Mouse (Mus musculus) limb, embryonic 13.5 days (tissue): ENCODE measurements around the gene Akap13. TPM values are rescaled to one million over a fixed set of nuclear protein-coding genes. Genes with fewer than 3 reads are reported as not detected.

Source experiments
- ATAC-seq: fragments of 200-750 bp; cut with Nextera tagmentation; 2 replicates; pipeline ENCODE4 v1.8.0; 2017; ENCODE audit warnings: low read depth, moderate number of reproducible peaks, moderate TSS enrichment; ENCODE audit not compliant: low FRiP score
- H3K27ac ChIP-seq: fragments of 300-500 bp; sonication (generic); 2 replicates; pipeline ENCODE4 v1.5.1; 2015; ENCODE audit warnings: inconsistent platforms, mild to moderate bottlenecking, moderate library complexity
- H3K27me3 ChIP-seq: fragments of 300-500 bp; sonication (generic); 2 replicates; pipeline ENCODE4 v1.6.1; 2015; ENCODE audit warnings: mild to moderate bottlenecking, inconsistent platforms
- H3K36me3 ChIP-seq: fragments of 300-500 bp; sonication (generic); 2 replicates; pipeline ENCODE4 v1.6.1; 2015; ENCODE audit warnings: inconsistent platforms, mild to moderate bottlenecking, moderate library complexity
- H3K4me1 ChIP-seq: fragments of 300-500 bp; sonication (generic); 2 replicates; pipeline ENCODE4 v1.6.1; 2015; ENCODE audit warnings: inconsistent platforms
- H3K4me2 ChIP-seq: fragments of 300-500 bp; sonication (generic); replicated peaks from 2 replicates; pipeline ENCODE4 v1.6.1; 2015; ENCODE audit warnings: inconsistent platforms, mild to moderate bottlenecking, moderate library complexity
- H3K4me3 ChIP-seq: fragments of 300-500 bp; sonication (generic); 2 replicates; pipeline ENCODE4 v1.5.1; 2015; ENCODE audit warnings: moderate library complexity, mild to moderate bottlenecking, inconsistent platforms
- H3K9ac ChIP-seq: fragments of 300-500 bp; sonication (generic); 2 replicates; pipeline ENCODE4 v1.6.1; 2015; ENCODE audit warnings: mild to moderate bottlenecking, inconsistent platforms
- H3K9me3 ChIP-seq: fragments of 300-500 bp; sonication (generic); 2 replicates; pipeline ENCODE4 v1.6.1; 2016; ENCODE audit warnings: inconsistent platforms
- WGBS: fragments of 180-500 bp; shearing (Covaris S2); methylation state at CpG from one replicate; pipeline ENCODE4 v1.1.7; 2015; 5-methylcytosine and 5-hydroxymethylcytosine counted together
- polyA plus RNA-seq: library from polyadenylated mRNA; unstranded; fragments of >200 nt; fragmentation: Nextera tagmentation; extraction: Ambion mirVana; gene quantifications from 2 replicates; pipeline ENCODE4 v1.2.1, GENCODE M21; 2015

Gene Akap13
- polyA plus RNA-seq, 1 experiment from 2014 or later: 39.6 TPM

DNA sequence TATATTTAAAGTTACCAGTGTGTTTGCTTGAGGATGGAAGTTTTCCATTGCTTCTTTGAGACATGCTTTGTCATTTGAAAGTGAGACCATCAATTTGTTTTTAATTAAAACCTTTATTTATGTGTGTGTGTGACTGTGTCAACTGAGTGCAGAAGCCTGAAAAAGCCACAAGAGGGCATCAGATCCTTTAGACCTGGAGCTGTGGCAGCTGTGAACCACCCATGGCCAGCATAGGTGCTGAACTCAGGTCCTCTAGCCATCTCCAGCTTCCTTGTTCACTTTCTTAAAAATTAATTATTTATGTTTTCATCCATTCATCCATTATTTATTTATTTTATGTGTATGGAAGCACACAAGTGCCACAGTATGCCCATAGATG is 98.3 kb downstream of the Akap13 start:
- Histone ChIP-seq H3K9ac (no peak overlapping the region), H3K9me3 (no peaks in the 10 kb centered on the region), H3K27ac (no peak overlapping the region), H3K4me3 (no peak overlapping the region), H3K27me3 (no peaks in the 10 kb centered on the region), H3K4me1 (peaks cover 43% of the 10 kb centered on the region), H3K4me2 (no peak overlapping the region), H3K36me3 (no peaks in the 10 kb centered on the region)
- ATAC-seq: no peak

DNA sequence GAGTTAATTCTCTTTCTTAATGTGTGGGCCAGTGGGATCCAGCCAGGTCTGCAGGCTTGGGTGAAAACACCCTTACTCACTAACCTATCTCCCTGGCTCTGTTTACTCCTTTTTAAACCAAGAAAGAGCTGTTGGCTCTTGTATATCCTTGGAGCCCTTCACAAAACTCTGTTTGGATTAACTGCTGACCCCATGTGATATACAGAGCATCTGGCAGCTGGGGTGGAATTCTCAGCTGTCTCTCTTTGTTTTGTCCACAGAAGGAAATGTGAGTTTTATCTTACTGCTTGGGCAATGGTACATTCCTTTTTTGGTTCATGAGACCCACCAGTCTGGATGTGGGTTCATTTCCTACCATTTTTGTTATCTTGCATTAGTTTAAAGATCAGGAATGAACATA is 98.7 kb downstream of the Akap13 start:
- no peak for ATAC-seq
- Histone ChIP-seq H3K4me3 (no peak overlapping the region), H3K9ac (no peak overlapping the region), H3K4me1 (peaks cover 45% of the 10 kb centered on the region), H3K27me3 (no peaks in the 10 kb centered on the region), H3K36me3 (no peaks in the 10 kb centered on the region), H3K4me2 (no peak overlapping the region), H3K27ac (no peak overlapping the region), H3K9me3 (no peaks in the 10 kb centered on the region)

GRCm38 (mm10) chr7:75555940-75556339 is 100.6 kb downstream of the Akap13 start:
- Histone ChIP-seq H3K9me3 (no peaks in the 10 kb centered on the region), H3K4me1 (peaks cover 44% of the 10 kb centered on the region), H3K36me3 (no peaks in the 10 kb centered on the region), H3K4me2 (no peak overlapping the region), H3K27ac (no peak overlapping the region), H3K4me3 (no peak overlapping the region), H3K27me3 (no peaks in the 10 kb centered on the region), H3K9ac (no peak overlapping the region)
- ATAC-seq: no peak
- 54% methylated on average over 6 of the region's 6 CpGs for WGBS

DNA sequence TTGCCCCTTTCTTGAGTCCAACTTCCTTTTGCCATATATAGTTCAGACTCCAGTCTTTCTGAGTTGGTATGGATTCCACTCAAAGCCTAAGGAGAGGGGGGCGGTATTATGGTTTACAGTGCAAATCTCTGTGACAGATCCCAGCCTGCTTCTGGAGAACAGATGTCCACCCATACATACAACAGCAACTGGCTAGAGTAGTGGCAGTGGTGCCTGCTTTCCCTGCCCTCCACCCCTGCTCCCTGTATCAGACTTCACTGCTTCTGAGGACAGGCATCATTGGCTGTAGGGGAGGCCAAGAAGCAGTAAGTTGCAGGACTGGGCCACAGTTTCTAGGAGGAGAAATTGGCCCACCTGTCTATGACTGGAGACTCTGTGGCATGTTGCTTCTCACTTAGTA is 102.9 kb downstream of the Akap13 start:
- H3K9me3 ChIP-seq: no peaks in the 10 kb centered on the region
- WGBS: 53% methylated on average over 1 of the region's 1 CpGs
- H3K27ac ChIP-seq: peak overlapping the region; percentile 72
- H3K9ac ChIP-seq: no peak overlapping the region
- H3K4me2 ChIP-seq: peak overlapping the region; percentile 32
- H3K4me3 ChIP-seq: no peak overlapping the region
- H3K4me1 ChIP-seq: peaks cover 39% of the 10 kb centered on the region
- no peaks in the 10 kb centered on the region for H3K36me3 ChIP-seq
- ATAC-seq: peak; percentile 53
- H3K27me3 ChIP-seq: no peaks in the 10 kb centered on the region

- H3K27ac ChIP-seq: peak overlapping the region; percentile 72
- H3K4me1 ChIP-seq: peaks cover 36% of the 10 kb centered on the region
- H3K4me3 ChIP-seq: no peak overlapping the region
- WGBS: 8% methylated on average over 4 of the region's 4 CpGs
- peak overlapping the region; percentile 32 for H3K4me2 ChIP-seq
- ATAC-seq: peak; percentile 68; the same call in 1 of the 2 replicates
- H3K27me3 ChIP-seq: no peaks in the 10 kb centered on the region
- no peaks in the 10 kb centered on the region for H3K9me3 ChIP-seq
- H3K9ac ChIP-seq: no peak overlapping the region
- no peaks in the 10 kb centered on the region for H3K36me3 ChIP-seq
Observed at GRCm38 (mm10) chr7:75559119-75559518, 103.8 kb downstream of the Akap13 start.

GRCm38 (mm10) chr7:75559915-75560314 is 104.6 kb downstream of the Akap13 start:
- Histone ChIP-seq H3K4me3 (no peak overlapping the region), H3K9me3 (no peaks in the 10 kb centered on the region), H3K27me3 (no peaks in the 10 kb centered on the region), H3K27ac (no peak overlapping the region), H3K4me1 (peaks cover 36% of the 10 kb centered on the region), H3K4me2 (no peak overlapping the region; the same call in 1 of the 2 replicates), H3K9ac (no peak overlapping the region), H3K36me3 (no peaks in the 10 kb centered on the region)
- no peak for ATAC-seq
- 79% methylated on average over 4 of the region's 4 CpGs for WGBS

- no peaks in the 10 kb centered on the region for H3K27me3 ChIP-seq
- ATAC-seq: no peak
- no peak overlapping the region for H3K9ac ChIP-seq
- no peak overlapping the region for H3K4me2 ChIP-seq
- no peak overlapping the region for H3K27ac ChIP-seq
- H3K4me3 ChIP-seq: no peak overlapping the region
- H3K4me1 ChIP-seq: peaks cover 35% of the 10 kb centered on the region
- H3K36me3 ChIP-seq: no peaks in the 10 kb centered on the region
- 91% methylated on average over 2 of the region's 2 CpGs for WGBS
- no peaks in the 10 kb centered on the region for H3K9me3 ChIP-seq
Observed at GRCm38 (mm10) chr7:75560566-75560965, 105.2 kb downstream of the Akap13 start.

- Histone ChIP-seq H3K27me3 (no peaks in the 10 kb centered on the region), H3K27ac (no peak overlapping the region), H3K4me1 (peaks cover 33% of the 10 kb centered on the region), H3K4me2 (no peak overlapping the region), H3K36me3 (no peaks in the 10 kb centered on the region), H3K9ac (no peak overlapping the region), H3K4me3 (no peak overlapping the region), H3K9me3 (no peaks in the 10 kb centered on the region)
- ATAC-seq: no peak
- WGBS: 100% methylated on average over 1 of the region's 1 CpGs
Observed at GRCm38 (mm10) chr7:75561134-75561533, 105.8 kb downstream of the Akap13 start.

GRCm38 (mm10) chr7:75568276-75568675 is 112.9 kb downstream of the Akap13 start:
- no peak overlapping the region for H3K9ac ChIP-seq

DNA sequence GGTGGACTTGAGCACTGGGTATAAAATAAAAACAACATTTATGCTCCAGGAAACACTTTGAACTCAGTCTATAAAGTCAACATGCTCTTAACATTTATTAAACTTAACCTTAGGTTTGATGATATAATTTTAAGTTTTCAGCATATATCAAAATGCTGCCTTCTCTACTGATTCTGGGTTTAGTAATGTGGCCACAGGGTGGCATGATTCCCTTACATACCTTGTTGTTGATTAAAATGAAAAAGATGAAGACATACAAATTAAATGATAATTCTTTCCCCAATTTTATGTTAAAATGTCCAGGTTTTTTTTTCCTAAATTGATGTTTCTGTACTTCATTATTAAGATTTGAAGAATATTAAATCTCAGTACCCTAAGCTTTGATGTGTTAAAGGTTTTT is 113.5 kb downstream of the Akap13 start:
- no peak for ATAC-seq
- no peaks in the 10 kb centered on the region for H3K36me3 ChIP-seq
- no peak overlapping the region for H3K27ac ChIP-seq
- no peak overlapping the region for H3K4me2 ChIP-seq
- no peak overlapping the region for H3K9ac ChIP-seq
- no peaks in the 10 kb centered on the region for H3K4me1 ChIP-seq
- no peak overlapping the region for H3K4me3 ChIP-seq
- H3K9me3 ChIP-seq: no peaks in the 10 kb centered on the region
- H3K27me3 ChIP-seq: no peaks in the 10 kb centered on the region

More at GRCm38 (mm10) chr7:75568276-75568675, 112.9 kb downstream of the Akap13 start:
- Histone ChIP-seq H3K36me3 (no peaks in the 10 kb centered on the region), H3K4me1 (no peaks in the 10 kb centered on the region), H3K27ac (no peak overlapping the region), H3K9me3 (no peaks in the 10 kb centered on the region), H3K27me3 (no peaks in the 10 kb centered on the region), H3K4me3 (no peak overlapping the region), H3K4me2 (no peak overlapping the region)
- WGBS: 78% methylated on average over 4 of the region's 4 CpGs
- ATAC-seq: no peak

GRCm38 (mm10) chr7:75570218-75570617 is 114.9 kb downstream of the Akap13 start:
- Histone ChIP-seq H3K9ac (no peak overlapping the region), H3K4me3 (no peak overlapping the region), H3K4me1 (peaks cover 8% of the 10 kb centered on the region), H3K27ac (no peak overlapping the region), H3K27me3 (no peaks in the 10 kb centered on the region), H3K36me3 (no peaks in the 10 kb centered on the region), H3K9me3 (no peaks in the 10 kb centered on the region), H3K4me2 (no peak overlapping the region)
- no peak for ATAC-seq
- WGBS: 94% methylated on average over 3 of the region's 3 CpGs

DNA sequence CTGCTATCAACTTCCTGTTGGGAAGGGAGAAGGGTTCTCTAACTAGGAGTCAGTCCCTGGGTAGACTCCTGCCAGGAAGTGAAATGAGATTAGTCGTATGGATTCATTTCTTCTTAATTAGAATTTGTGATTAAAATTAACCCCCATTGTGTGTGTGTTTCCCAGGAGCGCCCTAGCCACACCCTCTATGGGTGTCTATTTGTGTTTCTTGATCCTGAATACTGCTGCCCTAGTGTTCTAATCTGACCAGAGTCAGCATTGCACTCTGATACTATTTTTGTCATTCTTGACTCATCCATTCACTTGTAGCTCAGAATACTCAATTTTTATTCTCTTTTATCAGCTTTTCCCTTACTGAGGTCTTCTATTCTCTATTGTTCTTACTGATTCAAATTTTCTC is 115.7 kb downstream of the Akap13 start:
- Histone ChIP-seq H3K4me1 (peaks cover 17% of the 10 kb centered on the region), H3K9ac (no peak overlapping the region), H3K27ac (no peak overlapping the region), H3K4me2 (no peak overlapping the region), H3K27me3 (no peaks in the 10 kb centered on the region), H3K4me3 (no peak overlapping the region), H3K36me3 (no peaks in the 10 kb centered on the region), H3K9me3 (no peaks in the 10 kb centered on the region)
- WGBS: 84% methylated on average over 2 of the region's 2 CpGs
- ATAC-seq: no peak

- WGBS: 84% methylated on average over 4 of the region's 4 CpGs
- H3K4me3 ChIP-seq: no peak overlapping the region
- no peaks in the 10 kb centered on the region for H3K27me3 ChIP-seq
- peaks cover 17% of the 10 kb centered on the region for H3K4me1 ChIP-seq
- H3K36me3 ChIP-seq: peaks cover 3% of the 10 kb centered on the region; the same call in 1 of the 2 replicates
- no peak overlapping the region for H3K9ac ChIP-seq
- no peak overlapping the region for H3K27ac ChIP-seq
- H3K9me3 ChIP-seq: no peaks in the 10 kb centered on the region
- no peak overlapping the region for H3K4me2 ChIP-seq
- no peak for ATAC-seq
Observed at GRCm38 (mm10) chr7:75572127-75572526, 116.8 kb downstream of the Akap13 start.
